Mouse (Mus musculus) gastrocnemius, adult 2 months (tissue): ENCODE measurements around the gene Lhx5. TPM values are rescaled to one million over a fixed set of nuclear protein-coding genes. Genes with fewer than 3 reads are reported as not detected.

Experiments
- DNase-seq: peaks from one replicate; pipeline ENCODE4 v3.0.0; 2022
- H3K27ac ChIP-seq: fragments of 200-600 bp; 2 replicates; pipeline ENCODE4 v1.8.1; 2022; ENCODE audit warnings: mild to moderate bottlenecking
- H3K4me3 ChIP-seq: fragments of 200-600 bp; 2 replicates; pipeline ENCODE4 v1.8.1; 2022; ENCODE audit warnings: mild to moderate bottlenecking, moderate library complexity
- CTCF ChIP-seq: fragments of 200-600 bp; IDR thresholded peaks from 2 replicates; pipeline ENCODE4 v1.8.1; 2022; ENCODE audit warnings: antibody characterized with exemption, mild to moderate bottlenecking, moderate library complexity
- intact Hi-C: fragments of 180-260 bp; cut with DNase I; formaldehyde crosslinking; loops from one replicate; pipeline ENCODE4 v1.15.1; 2025
- total RNA-seq, 2 experiments: library from RNA; stranded (reverse); gene quantifications; 2 replicates each; pipeline ENCODE4 v1.2.3; 2021

Lhx5 gene
- total RNA-seq, 2 experiments from 2014 or later, result not detected

GRCm38 (mm10) chr5:120476296-120476695, 44.8 kb downstream of the Lhx5 start, which contains the start of gene Sds:
Gene Sds (plus strand): TSS chr5:120476526.
- intact Hi-C loops, result no loop called here
- TF ChIP-seq CTCF, result no peak
- Histone ChIP-seq H3K27ac (no peak within 1 kb of the TSS), H3K4me3 (no peak within 1 kb of the TSS)
- DNase-seq, result no peak

GRCm38 (mm10) chr5:120477993-120478392, 46.5 kb downstream of the Lhx5 start:
- DNase-seq, result no peak

GRCm38 (mm10) chr5:120479538-120479937, 48.0 kb downstream of the Lhx5 start:
- Histone ChIP-seq H3K4me3 (no peak overlapping the region), H3K27ac (no peak overlapping the region)
- DNase-seq, result no peak
- intact Hi-C loops, result no loop called here
- TF ChIP-seq CTCF, result peak; percentile 39

More at GRCm38 (mm10) chr5:120477993-120478392, 46.5 kb downstream of the Lhx5 start:
- no peak for TF ChIP-seq CTCF
- intact Hi-C loops, result no loop called here
- no peak overlapping the region for H3K27ac ChIP-seq
- no peak overlapping the region for H3K4me3 ChIP-seq

DNA sequence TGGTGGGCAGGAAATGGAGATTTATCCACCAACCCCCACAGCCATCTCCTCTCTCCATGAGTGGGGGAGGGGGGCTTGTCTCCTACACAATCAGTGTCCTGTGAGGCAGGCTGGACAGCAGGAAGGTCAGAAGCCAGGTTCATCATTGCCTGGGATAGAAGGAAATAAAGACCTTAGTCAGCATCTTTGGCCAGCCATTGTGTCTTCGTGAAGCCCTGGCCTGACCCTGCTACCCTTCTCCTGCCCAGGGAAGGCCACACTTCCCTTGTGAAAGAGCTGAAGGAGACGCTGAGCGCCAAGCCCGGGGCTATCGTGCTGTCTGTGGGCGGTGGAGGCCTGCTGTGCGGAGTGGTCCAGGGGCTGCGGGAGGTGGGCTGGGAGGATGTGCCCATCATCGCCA, 49.7 kb downstream of the Lhx5 start:
- no peak for TF ChIP-seq CTCF
- no peak overlapping the region for H3K27ac ChIP-seq
- no peak for DNase-seq
- no peak overlapping the region for H3K4me3 ChIP-seq
- intact Hi-C loops, result no loop called here

DNA sequence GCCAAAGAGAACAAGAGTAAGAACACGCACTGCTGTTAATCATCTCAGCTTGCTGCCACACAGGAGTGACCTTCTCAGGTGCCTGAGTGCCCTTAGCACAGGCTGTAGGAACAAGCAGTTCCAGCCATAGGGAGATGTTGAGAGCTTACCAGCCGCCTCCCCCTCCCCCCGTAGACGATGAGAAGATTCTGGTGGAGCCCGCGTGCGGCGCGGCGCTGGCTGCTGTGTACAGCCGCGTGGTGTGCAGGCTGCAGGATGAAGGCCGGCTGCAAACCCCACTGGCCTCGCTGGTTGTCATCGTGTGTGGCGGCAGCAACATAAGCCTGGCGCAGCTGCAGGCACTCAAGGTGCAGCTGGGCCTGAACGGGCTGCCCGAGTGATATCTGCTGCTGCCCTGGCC, 51.9 kb downstream of the Lhx5 start:
- DNase-seq, result no peak
- Histone ChIP-seq H3K4me3 (no peak overlapping the region), H3K27ac (no peak overlapping the region)
- TF ChIP-seq CTCF, result no peak
- intact Hi-C loops, result no loop called here

GRCm38 (mm10) chr5:120487844-120488243, 56.3 kb downstream of the Lhx5 start:
- Histone ChIP-seq H3K4me3 (no peak overlapping the region), H3K27ac (no peak overlapping the region)
- no peak for TF ChIP-seq CTCF
- intact Hi-C loops, result no loop called here
- no peak for DNase-seq

- peak overlapping the region; percentile 13; the same call in 1 of the 2 replicates for H3K4me3 ChIP-seq
- TF ChIP-seq CTCF, result no peak
- intact Hi-C loops, result no loop called here
- peak; percentile 73 for DNase-seq
- peak overlapping the region; percentile 81 for H3K27ac ChIP-seq
Measured at GRCm38 (mm10) chr5:120490679-120491192, 59.2 kb downstream of the Lhx5 start.

Other genes with a start within 250 kb of the Lhx5 start
- gene Sdsl, start 41.1 kb downstream of the Lhx5 start, total RNA-seq, result 1 to 10 TPM in 1 of 2 experiments, under 1 TPM in 1; 0.41 to 1.1 TPM
- under 1 TPM; 0.26 to 0.70 TPM for gene Sds, start 44.8 kb downstream of the Lhx5 start, total RNA-seq
- 10 to 100 TPM; 33.7 to 47.8 TPM for gene Plbd2, start 71.9 kb downstream of the Lhx5 start, total RNA-seq
- 10 to 100 TPM in 1 of 2 experiments, 1 to 10 TPM in 1; 8.1 to 10.5 TPM for gene Slc8b1, start 79.5 kb downstream of the Lhx5 start, total RNA-seq
- 10 to 100 TPM; 42.7 to 44.8 TPM for gene Tpcn1, start 157.0 kb downstream of the Lhx5 start, total RNA-seq
- not detected for gene Iqcd, start 157.3 kb downstream of the Lhx5 start, total RNA-seq
- gene Rita1, start 180.9 kb downstream of the Lhx5 start, total RNA-seq, result 1 to 10 TPM; 4.9 to 6.6 TPM
- 10 to 100 TPM; 16.9 to 17.7 TPM for gene Ddx54, start 181.0 kb downstream of the Lhx5 start, total RNA-seq
- not detected for gene Cfap73, start 202.5 kb downstream of the Lhx5 start, total RNA-seq
- gene Rasal1, start 217.1 kb downstream of the Lhx5 start, total RNA-seq, result not detected